Mouse (Mus musculus) thymus, postnatal 25 days (tissue): ENCODE measurements around the gene Dpp9.

Source experiments
- DNase-seq: peaks from one replicate; pipeline ENCODE4 v3.0.0; 2022

The Dpp9 gene

GRCm38 (mm10) chr17:56139355-56139754, 79.3 kb downstream of the Dpp9 start:
- DNase-seq, result no peak

GRCm38 (mm10) chr17:56137839-56138613, 80.7 kb downstream of the Dpp9 start:
- DNase-seq, result no peak
